Mouse (Mus musculus): ENCODE results near the gene Pdzd2. TPM values are rescaled to one million over a fixed set of nuclear protein-coding genes. Genes with fewer than 3 reads are reported as not detected.

The Pdzd2 gene
- polyA plus RNA-seq (2016; fragmentation: Nextera tagmentation; extraction: Ambion mirVana): 13.7 and 15.8 TPM in 2 replicates

DNA sequence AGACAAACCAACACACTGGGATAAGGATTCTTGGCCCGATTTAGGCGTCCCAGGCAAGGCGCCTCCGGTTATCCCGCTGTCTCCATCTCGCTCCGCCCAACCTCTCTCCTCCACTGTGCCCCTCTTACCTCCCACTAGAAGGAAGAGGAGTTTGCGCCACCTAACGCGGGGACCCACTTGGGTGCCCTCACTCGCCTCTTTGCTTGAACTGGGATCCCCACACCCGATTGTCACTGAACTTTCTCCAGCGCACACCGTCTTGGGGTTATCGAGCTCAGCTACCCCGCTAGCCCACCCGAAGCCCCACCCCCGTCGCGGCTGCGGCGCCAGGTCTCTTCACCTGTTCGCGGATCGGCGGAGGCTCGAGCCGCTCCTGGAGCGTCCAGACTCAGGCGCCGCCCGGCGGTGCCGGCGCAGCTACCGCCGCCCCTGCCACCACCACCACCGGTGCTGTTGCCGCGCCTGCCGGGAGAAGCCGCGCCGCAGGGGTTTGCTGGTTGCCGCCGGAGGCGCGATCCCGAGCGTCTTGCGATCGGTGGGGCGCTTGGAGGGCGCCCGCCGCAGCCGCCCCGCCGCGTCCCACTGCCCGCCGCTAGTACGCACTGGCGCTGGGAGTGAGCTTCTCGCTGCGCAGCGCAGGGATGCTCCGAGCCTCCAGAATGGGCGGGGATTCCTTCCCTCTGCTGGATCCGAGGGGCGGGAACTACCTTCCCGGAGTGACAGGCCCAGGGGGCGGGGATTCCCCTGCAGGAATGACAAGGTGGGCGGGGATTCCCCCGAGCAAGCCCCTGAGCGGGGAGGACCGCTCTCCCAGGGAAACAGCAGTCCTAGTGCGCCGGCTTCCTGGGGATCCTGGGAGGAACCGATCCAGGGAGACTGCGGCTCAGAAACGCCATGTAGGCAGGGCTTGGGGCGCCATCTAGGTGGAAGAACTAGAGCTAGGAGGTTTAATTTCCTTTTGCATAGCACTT, at the start of gene Pdzd2:
Pdzd2 (minus strand) TSS at position 648 of the 971 bp plus-strand sequence.
- Histone ChIP-seq H3K4me2 (replicated peaks) (peak within 1 kb of the TSS; percentile 81), H3K36me3 (no peaks in the 10 kb centered on the region), H3K4me1 (peaks cover 10% of the 10 kb centered on the region; the same call in 1 of the 2 replicates), H3K9me3 (no peaks in the 10 kb centered on the region), H3K9ac (peak within 1 kb of the TSS; percentile 47), H3K4me3 (peak within 1 kb of the TSS; percentile 50), H3K27me3 (peaks cover 31% of the 10 kb centered on the region), H3K27ac (no peak within 1 kb of the TSS)
- WGBS: under 1% methylated on average over 77 of the region's 83 CpGs
- ATAC-seq (ENCODE audit: insufficient number of reproducible peaks, insufficient read depth, low FRiP score, low TSS enrichment): peak; percentile 97

DNA sequence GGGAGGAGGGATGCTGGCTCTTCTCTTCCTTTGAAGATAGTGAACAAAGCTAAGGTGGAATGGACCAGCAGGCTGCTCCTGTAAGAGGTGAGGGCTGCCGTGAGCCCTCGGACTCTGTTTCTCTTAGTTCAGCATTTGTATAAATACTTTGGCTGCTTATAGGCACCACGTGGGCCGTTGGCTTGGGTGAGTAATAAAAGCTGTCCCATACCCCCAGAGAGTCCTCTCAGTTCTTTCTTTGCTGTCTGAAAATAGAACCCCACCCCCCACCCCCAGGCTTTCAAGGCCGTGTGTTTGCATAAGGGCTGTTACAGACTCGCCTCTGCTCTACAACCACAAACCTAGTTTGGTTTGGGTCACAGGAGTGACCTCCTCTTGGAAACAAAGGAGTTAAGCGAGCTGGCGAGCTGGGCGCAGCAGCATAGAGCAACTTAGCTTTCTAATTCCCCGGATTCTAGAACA, 49.7 kb upstream of the Pdzd2 start:
- no peak overlapping the region for H3K27ac ChIP-seq
- H3K4me2 ChIP-seq (replicated peaks): no peak overlapping the region; the same call in 1 of the 2 replicates
- H3K36me3 ChIP-seq: no peaks in the 10 kb centered on the region
- WGBS: 27% methylated on average over 10 of the region's 10 CpGs
- no peak overlapping the region for H3K4me3 ChIP-seq
- H3K27me3 ChIP-seq: no peaks in the 10 kb centered on the region
- no peak for ATAC-seq (ENCODE audit: insufficient number of reproducible peaks, insufficient read depth, low FRiP score, low TSS enrichment)
- no peaks in the 10 kb centered on the region for H3K9me3 ChIP-seq
- no peak overlapping the region for H3K9ac ChIP-seq
- no peaks in the 10 kb centered on the region; the same call in 1 of the 2 replicates for H3K4me1 ChIP-seq

DNA sequence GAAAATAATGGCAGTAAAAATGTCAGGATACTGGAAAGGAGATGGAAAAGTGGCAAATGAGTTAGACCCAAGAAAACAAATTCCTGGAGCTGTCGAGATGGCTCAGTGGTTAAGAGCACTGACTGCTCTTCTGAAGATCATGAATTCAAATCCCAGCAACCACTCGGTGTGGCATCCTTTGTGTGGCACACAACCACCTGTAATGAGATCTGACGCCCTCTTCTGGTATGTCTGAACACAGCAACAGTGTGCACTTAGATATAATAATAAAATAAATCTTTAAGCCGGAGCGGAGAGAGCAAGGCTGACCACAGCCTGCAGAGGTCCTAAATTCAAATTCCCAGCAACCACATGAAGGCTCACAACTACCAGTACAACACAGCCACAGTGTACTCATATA, 48.8 kb upstream of the Pdzd2 start:
- Histone ChIP-seq H3K27ac (no peak overlapping the region), H3K36me3 (no peaks in the 10 kb centered on the region), H3K4me3 (no peak overlapping the region), H3K27me3 (no peaks in the 10 kb centered on the region), H3K9me3 (no peaks in the 10 kb centered on the region), H3K4me2 (replicated peaks) (no peak overlapping the region), H3K4me1 (no peaks in the 10 kb centered on the region; the same call in 1 of the 2 replicates), H3K9ac (no peak overlapping the region)
- 81% methylated on average over 5 of the region's 5 CpGs for WGBS
- no peak for ATAC-seq (ENCODE audit: insufficient number of reproducible peaks, insufficient read depth, low FRiP score, low TSS enrichment)

DNA sequence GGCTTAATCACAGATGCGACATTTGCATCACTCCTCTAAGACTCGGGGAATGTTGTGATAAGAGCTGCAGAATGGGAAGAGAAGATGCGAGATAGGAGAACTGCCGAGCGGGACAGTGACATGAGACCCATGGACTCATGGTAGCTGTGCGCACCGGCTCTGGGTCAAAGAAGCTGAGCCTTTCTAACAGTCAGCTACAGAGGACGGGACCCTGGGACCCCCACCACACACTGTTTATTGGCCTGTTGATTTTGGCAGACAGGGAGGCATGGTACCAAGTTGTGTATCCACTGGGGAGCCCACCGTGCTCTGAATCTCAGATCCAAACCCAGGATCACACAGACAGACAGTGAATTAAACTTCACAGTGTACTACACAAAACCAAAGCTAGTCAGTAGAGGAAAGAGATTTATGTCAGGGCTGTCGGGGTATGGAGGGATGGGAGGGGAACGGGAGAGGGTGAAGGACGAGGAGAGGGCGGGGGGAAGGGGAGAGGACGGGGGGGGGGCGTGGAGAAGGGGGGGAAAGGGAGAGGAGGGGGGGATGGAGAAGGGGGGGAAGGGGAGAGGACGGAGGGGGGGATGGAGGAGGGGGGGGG, 42.1 kb upstream of the Pdzd2 start:
- Histone ChIP-seq H3K27me3 (no peaks in the 10 kb centered on the region), H3K36me3 (no peaks in the 10 kb centered on the region), H3K4me3 (no peak overlapping the region), H3K9ac (no peak overlapping the region), H3K4me2 (replicated peaks) (no peak overlapping the region), H3K27ac (no peak overlapping the region), H3K9me3 (no peaks in the 10 kb centered on the region), H3K4me1 (no peaks in the 10 kb centered on the region)
- 0 out of 2 replicates have a peak, but pooled peaks have one; percentile 15 for ATAC-seq (ENCODE audit: insufficient number of reproducible peaks, insufficient read depth, low FRiP score, low TSS enrichment)
- WGBS: 75% methylated on average over 13 of the region's 16 CpGs

DNA sequence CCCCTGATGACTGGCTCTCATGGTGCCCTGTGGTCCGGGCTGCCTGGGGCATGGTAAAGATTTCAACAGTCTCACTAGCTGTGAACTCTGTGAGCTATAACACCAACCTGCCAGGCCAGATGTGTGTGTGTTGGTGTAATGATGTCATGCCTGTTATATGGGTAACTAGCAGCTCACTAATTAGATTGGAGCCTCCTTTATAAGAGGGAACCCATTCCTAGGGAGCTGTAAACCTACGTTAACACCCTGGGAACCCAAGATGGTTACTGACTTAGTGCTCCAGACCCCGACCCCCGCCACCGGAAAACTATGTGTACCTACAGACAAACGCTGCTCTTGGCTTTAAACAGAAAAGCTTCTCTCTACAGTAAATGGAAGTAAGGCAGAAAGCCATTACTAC, 41.6 kb upstream of the Pdzd2 start:
- no peaks in the 10 kb centered on the region for H3K4me1 ChIP-seq
- no peak overlapping the region for H3K4me3 ChIP-seq
- WGBS: 87% methylated on average over 6 of the region's 6 CpGs
- H3K27ac ChIP-seq: no peak overlapping the region
- no peak overlapping the region for H3K9ac ChIP-seq
- no peaks in the 10 kb centered on the region for H3K9me3 ChIP-seq
- no peaks in the 10 kb centered on the region for H3K36me3 ChIP-seq
- H3K27me3 ChIP-seq: no peaks in the 10 kb centered on the region
- no peak overlapping the region for H3K4me2 ChIP-seq (replicated peaks)
- ATAC-seq (ENCODE audit: insufficient number of reproducible peaks, insufficient read depth, low FRiP score, low TSS enrichment): no peak

DNA sequence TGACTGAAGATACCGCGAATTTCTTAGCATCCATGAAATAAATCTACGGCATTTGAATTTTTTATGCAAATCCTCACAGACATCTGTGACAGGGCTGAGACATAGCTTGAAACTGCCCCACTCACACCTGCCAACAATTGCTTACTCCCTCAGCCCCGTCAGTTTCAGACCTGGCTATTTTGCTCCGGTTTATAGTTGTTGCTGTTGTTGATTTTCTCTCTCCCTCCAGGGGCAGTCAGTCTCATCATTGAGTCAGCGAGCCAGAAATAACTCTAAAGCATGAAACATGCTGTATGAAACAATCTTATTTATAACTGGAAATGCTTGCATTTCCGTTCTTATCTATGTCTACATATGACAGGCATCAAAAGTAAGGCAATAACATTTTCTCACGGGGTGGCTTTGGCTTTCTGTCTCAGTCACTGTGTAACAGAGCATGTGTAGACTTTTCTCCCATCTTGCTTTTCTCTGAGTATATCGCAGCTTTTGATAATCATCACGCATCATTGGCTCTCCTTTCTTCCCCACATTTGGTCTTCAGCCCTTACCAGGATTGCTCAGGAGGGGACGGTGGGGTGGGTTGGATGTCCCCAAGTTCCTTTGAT, 34.5 kb upstream of the Pdzd2 start:
- no peak overlapping the region for H3K27ac ChIP-seq
- H3K4me2 ChIP-seq (replicated peaks): no peak overlapping the region
- no peaks in the 10 kb centered on the region for H3K27me3 ChIP-seq
- H3K4me3 ChIP-seq: no peak overlapping the region
- ATAC-seq (ENCODE audit: insufficient number of reproducible peaks, insufficient read depth, low FRiP score, low TSS enrichment): no peak
- no peaks in the 10 kb centered on the region for H3K36me3 ChIP-seq
- 81% methylated on average over 11 of the region's 11 CpGs for WGBS
- H3K4me1 ChIP-seq: no peaks in the 10 kb centered on the region
- no peaks in the 10 kb centered on the region for H3K9me3 ChIP-seq
- no peak overlapping the region for H3K9ac ChIP-seq

DNA sequence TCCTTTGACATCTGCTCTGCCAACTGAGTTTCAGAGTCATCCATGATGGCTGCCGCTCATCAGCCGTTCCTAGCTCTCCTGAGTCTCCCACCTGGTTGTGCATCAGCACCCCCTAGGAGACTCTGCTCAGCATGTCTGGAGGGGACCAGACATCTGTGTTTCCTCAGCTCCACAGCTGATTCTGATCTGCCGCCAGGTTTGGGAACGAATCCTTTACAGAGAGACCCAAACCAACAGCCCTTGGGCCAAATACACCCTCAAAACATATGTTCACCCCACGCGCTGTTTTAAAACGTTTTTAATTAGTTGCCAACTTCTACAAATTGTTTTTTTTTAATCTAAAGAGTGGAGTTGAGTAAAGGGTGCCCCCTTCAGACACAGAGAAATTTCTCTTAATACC, 31.2 kb upstream of the Pdzd2 start:
- Histone ChIP-seq H3K4me2 (replicated peaks) (no peak overlapping the region), H3K4me3 (no peak overlapping the region), H3K27me3 (no peaks in the 10 kb centered on the region), H3K4me1 (no peaks in the 10 kb centered on the region), H3K9me3 (no peaks in the 10 kb centered on the region), H3K9ac (no peak overlapping the region), H3K36me3 (no peaks in the 10 kb centered on the region), H3K27ac (no peak overlapping the region)
- no peak for ATAC-seq (ENCODE audit: insufficient number of reproducible peaks, insufficient read depth, low FRiP score, low TSS enrichment)
- whole genome bisulfite sequencing: 49% methylated on average over 7 of the region's 7 CpGs

DNA sequence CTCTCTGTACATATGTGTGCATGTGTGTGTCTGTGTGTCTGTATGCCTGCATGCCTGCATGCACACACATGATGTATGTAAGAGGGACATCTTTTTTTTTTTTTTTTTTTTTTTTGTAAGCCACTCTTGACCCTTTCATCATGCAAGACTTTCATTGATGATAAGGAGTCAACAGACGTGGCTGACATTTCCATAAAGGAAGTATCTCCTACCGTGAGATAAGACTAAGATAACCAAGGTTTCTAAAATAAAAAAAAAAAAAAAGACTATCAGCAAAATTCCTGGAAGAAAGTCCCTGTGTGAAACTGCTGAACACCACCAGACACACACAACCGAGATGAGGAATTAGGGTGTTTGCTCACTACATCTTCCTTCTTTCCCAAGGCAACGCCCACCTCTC, 27.1 kb upstream of the Pdzd2 start:
- WGBS: 79% methylated on average over 4 of the region's 4 CpGs
- 0 out of 2 replicates have a peak, but pooled peaks cover 8% of the 10 kb centered on the region for H3K4me1 ChIP-seq

DNA sequence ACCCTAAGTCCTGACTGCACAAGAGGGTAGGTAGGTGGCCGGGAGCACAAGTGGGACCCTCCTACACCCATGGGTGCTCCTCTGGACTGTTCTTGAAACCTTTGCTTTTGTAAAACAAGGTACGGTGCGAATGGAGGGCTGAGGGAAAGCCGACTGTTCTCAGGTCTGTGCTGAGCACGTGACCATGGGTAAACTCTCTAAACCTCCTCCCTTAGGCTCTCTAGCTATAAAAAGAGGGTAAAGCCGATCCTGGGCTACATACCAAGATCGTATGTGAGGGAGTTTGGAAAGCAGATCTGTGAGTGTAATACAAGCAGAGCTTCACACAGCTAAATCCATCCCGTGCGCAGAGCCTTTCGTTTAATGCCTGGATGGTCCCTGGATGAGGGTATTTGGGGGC, 23.4 kb upstream of the Pdzd2 start:
- no peak for ATAC-seq (ENCODE audit: insufficient number of reproducible peaks, insufficient read depth, low FRiP score, low TSS enrichment)
- WGBS: 68% methylated on average over 10 of the region's 10 CpGs
- no peaks in the 10 kb centered on the region for H3K36me3 ChIP-seq

More for the DNA sequence above, 27.1 kb upstream of the Pdzd2 start:
- Histone ChIP-seq H3K27me3 (no peaks in the 10 kb centered on the region), H3K9ac (no peak overlapping the region), H3K9me3 (no peaks in the 10 kb centered on the region), H3K36me3 (no peaks in the 10 kb centered on the region), H3K27ac (no peak overlapping the region), H3K4me2 (replicated peaks) (no peak overlapping the region), H3K4me3 (no peak overlapping the region)
- no peak for ATAC-seq (ENCODE audit: insufficient number of reproducible peaks, insufficient read depth, low FRiP score, low TSS enrichment)

DNA sequence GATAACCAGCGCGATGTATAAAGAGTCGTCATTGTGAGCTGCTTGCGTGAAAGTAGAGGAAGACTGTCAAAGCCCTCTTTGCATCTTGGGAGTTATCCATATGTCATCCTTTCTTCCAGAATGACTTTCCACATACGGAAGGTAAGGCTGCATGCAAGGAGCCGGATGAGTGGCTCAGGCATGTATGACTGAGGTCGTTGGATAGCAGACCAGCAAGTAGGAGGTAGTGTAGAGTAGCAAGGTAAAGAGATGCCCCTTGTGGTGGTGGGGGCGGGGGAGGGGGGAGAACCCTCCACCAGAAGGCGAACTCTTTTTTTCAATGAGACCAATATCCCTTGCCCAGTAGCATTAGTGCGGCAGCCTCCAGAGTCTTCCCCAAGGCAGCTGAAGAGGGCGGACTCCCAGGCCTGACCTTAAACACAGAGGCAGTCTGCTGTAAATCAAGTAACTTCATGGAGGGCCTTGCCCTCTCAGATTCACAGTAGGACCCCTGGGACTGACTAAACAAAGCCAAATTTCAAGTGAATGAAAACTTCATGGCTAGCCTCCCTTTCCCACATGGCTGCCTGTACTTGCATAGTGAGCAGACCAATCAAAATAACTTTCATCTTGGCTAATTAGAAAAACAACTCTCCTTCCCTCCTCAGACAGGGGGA, 22.7 kb upstream of the Pdzd2 start:
- ATAC-seq (ENCODE audit: insufficient number of reproducible peaks, insufficient read depth, low FRiP score, low TSS enrichment): no peak
- H3K27ac ChIP-seq: no peak overlapping the region
- WGBS: 68% methylated on average over 11 of the region's 11 CpGs

More for the DNA sequence above, 23.4 kb upstream of the Pdzd2 start:
- H3K4me2 ChIP-seq (replicated peaks): no peak overlapping the region
- 0 out of 2 replicates have a peak, but pooled peaks cover 10% of the 10 kb centered on the region for H3K4me1 ChIP-seq
- H3K9me3 ChIP-seq: no peaks in the 10 kb centered on the region
- no peaks in the 10 kb centered on the region for H3K27me3 ChIP-seq
- H3K4me3 ChIP-seq: no peak overlapping the region
- H3K27ac ChIP-seq: no peak overlapping the region
- no peak overlapping the region for H3K9ac ChIP-seq

DNA sequence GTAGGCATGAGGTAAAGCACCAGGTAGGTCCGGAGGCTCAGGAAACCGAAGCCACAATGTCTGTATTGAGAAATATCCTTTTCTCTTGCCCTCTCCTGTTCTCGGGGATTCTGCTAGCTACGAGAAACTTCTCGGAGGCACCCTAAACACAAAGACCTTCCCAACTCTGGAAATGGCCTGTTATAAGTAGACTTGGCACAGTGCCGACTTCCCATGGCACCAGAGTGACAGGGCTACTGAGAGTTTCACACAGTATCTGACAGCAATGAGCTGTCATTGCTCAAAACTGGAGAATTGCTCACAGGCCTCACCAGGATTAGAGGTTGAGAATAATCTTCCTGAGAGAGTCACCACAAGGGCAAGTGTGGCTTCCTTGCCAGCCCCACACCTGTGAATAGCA, 21.0 kb upstream of the Pdzd2 start:
- Histone ChIP-seq H3K4me1 (0 out of 2 replicates have a peak, but pooled peaks cover 10% of the 10 kb centered on the region), H3K4me3 (no peak overlapping the region), H3K27ac (no peak overlapping the region), H3K4me2 (replicated peaks) (no peak overlapping the region), H3K9ac (no peak overlapping the region), H3K9me3 (no peaks in the 10 kb centered on the region), H3K36me3 (no peaks in the 10 kb centered on the region), H3K27me3 (no peaks in the 10 kb centered on the region)
- WGBS: 84% methylated on average over 6 of the region's 6 CpGs
- ATAC-seq (ENCODE audit: insufficient number of reproducible peaks, insufficient read depth, low FRiP score, low TSS enrichment): no peak

More for the DNA sequence above, 22.7 kb upstream of the Pdzd2 start:
- H3K9me3 ChIP-seq: no peaks in the 10 kb centered on the region
- no peak overlapping the region for H3K9ac ChIP-seq
- H3K4me2 ChIP-seq (replicated peaks): no peak overlapping the region
- H3K36me3 ChIP-seq: no peaks in the 10 kb centered on the region
- H3K27me3 ChIP-seq: no peaks in the 10 kb centered on the region
- no peak overlapping the region for H3K4me3 ChIP-seq
- H3K4me1 ChIP-seq: 0 out of 2 replicates have a peak, but pooled peaks cover 10% of the 10 kb centered on the region

Measured in embryonic facial prominence, embryonic 12.5 days (tissue).